Mouse (Mus musculus): Measurements from ENCODE around the gene Appbp2. TPM values are rescaled to one million over a fixed set of nuclear protein-coding genes. Genes with fewer than 3 reads are reported as not detected.

The Appbp2 gene
- total RNA-seq, 2 experiments from 2014 or later = 14.5 to 14.6 TPM

- no peak for DNase-seq
Measured at GRCm38 (mm10) chr11:85157301-85157700, 77.6 kb downstream of the Appbp2 start.

DNA sequence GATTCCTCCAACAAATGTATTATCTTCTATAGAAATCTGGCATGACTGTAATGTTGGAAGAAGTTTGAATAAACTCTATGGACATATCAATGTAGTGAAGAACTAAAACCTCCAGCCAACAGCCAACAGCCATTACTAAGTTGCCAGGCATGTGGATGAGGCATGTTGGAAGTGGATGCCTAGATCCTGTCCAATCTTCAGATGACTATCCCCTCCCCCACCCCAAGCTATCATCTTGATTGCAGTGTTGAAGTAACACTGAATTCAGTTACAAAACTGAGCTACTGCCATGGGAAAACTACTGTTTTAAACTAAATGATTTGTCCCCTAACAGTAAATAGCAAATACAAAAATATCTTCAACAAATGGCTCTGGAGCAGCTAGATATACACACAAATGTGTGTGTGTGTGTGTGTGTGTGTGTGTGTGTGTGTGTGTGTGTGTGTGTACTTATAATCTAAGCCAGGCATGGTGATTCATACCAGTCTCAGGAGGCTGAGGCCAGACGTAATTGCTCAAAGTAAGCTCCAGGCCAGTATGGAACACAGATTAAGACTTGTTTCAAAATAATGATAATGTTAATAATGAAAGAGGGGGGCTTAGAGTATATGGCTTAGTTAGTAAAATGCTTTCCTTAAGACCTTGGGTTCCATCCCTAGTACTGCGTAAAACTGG, 82.5 kb downstream of the Appbp2 start:
- DNase-seq = peak in 1 of 2 experiments; percentile 19

DNA sequence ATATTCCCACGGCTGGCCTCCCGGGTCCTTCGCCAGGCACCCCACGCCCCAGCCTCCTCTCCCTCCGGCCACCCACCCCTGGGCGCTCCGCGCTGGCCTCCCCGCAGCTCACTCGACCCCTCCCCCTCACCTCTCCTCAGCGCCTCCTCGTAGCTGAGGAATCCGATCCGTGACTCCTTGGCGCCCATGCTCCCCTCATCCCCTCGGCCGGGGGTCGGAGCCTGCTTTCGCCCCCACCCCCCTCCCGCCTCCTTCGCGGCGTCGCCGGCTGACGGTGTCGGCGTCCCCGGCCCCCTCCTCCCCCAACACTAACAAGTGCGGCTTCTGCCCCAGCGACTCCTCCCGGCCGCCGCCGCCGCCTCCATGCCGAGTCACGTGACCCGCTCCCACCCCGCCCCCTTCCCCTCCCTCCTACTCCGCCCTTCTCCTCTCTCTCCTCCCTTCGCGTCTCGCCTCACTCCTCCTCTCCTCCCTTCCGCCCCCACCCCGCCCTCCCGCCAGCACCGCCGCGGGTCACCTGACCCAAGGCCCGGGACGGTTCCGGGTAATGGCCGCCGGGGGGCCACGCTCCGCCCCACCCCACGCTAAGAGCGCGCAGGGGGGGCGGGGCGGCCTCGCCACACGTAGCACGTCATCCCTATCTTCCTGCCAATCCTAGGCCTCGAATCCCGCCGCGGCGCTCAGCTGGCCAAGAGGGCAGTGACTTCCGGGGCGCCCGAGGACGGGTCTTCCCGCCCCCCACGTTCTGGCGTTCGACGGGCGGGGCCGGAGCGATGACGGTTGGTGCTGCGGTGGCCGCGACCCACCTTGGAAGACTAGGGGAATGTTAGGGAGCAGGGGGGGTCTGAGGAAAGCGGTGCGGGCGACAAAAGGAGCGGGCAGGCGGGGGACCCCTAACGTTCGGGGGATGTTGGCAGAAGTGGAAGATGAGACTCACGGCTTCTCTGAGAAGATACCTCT, 95.1 kb downstream of the Appbp2 start, which contains the start of gene Usp32:
Gene Usp32, minus strand, starts transcription at position 581 of the 960 bp plus-strand sequence.
- DNase-seq = peak; percentile 95 to 98

DNA sequence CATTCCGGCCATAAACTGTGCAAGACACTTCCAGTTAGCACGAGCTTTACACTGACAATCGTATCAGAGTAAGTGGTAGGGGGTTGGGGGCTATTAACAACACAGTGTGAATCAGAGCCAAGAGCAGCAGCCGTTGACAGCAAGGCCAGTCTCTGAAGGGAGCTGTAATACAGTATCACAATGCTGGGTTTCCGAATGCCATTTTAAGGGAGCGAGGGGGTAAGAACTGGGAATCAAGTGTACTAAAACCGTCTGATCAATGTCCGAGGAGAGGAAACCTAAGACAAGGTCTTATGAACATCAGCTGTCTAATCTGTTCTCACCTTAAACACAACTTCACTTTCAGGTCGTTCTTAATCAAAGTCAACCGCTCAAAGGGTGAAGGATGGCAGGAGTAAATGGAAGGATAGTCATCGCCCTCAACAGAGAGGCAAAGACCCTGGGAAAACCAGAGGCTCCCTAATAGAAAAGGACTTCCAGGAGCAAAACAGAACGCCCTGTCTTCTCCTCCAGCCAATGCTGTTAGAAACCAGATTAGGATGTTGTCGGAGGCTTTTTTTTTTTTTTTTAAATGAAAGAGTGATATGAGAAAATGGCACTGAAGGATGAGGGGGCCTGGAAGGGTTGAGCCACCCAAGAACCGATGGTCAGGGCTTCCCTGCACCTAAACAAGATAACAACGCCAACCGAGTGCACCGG, 96.0 kb downstream of the Appbp2 start:
- peak; percentile 2 to 36 for DNase-seq

Other genes starting within 250 kb of the Appbp2 start
- gene Usp32, start 95.0 kb downstream of the Appbp2 start, total RNA-seq (2021) = 10 to 100 TPM; 20.9 to 24.1 TPM
- gene 1700125H20Rik, start 64.7 kb downstream of the Appbp2 start, total RNA-seq (2021) = not detected
- 1 to 10 TPM; 6.0 to 8.7 TPM for gene Ppm1d, start 76.1 kb upstream of the Appbp2 start, total RNA-seq (2021)
- gene Bcas3, start 118.0 kb upstream of the Appbp2 start, total RNA-seq (2021) = 10 to 100 TPM; 33.6 to 40.6 TPM